Mouse (Mus musculus) cortical plate, adult 2 months (tissue): ENCODE measurements around the gene Hspa2.

Source experiments
- CTCF ChIP-seq: fragments of 200-500 bp; IDR thresholded peaks from 2 replicates; pipeline ENCODE4 v1.5.1; 2011; ENCODE audit warnings: mild to moderate bottlenecking, control low read depth, low read length; ENCODE audit not compliant: insufficient read depth; ENCODE audit errors: extremely low read depth
- POLR2A ChIP-seq: fragments of 200-500 bp; IDR thresholded peaks from 2 replicates; pipeline ENCODE4 v1.6.1; 2011; ENCODE audit warnings: mild to moderate bottlenecking, low read length, control low read depth; ENCODE audit not compliant: insufficient read depth; ENCODE audit errors: extremely low read depth

GRCm38 (mm10) chr12:76368790-76369205 is 35.2 kb upstream of the Hspa2 start:
- TF ChIP-seq POLR2A (no peak), CTCF (no peak)
